Mouse (Mus musculus) adrenal gland, adult 2 months (tissue): ENCODE data around the gene Irgm2. TPM values are rescaled to one million over a fixed set of nuclear protein-coding genes. Genes with fewer than 3 reads are reported as not detected.
A peak's percentile ranks its signal among the peaks of the same experiment; 100 is the strongest.
"Not testable (repeated sequence)": the region's sequence is repeated elsewhere in the genome, so short reads cannot be mapped to it uniquely, and the experiment has no call there.

ENCODE experiments used
- DNase-seq: peaks from one replicate; pipeline ENCODE4 v3.0.0; 2021
- polyA plus RNA-seq: library from polyadenylated mRNA; depleted of rRNA; stranded (reverse); fragments of >200 nt; gene quantifications from 2 replicates; pipeline ENCODE4 v1.2.3, GENCODE M21; 2012
- total RNA-seq, 2 experiments: library from RNA; stranded (reverse); gene quantifications; 2 replicates each; pipeline ENCODE4 v1.2.3; 2021

The Irgm2 gene
- total and polyA plus RNA-seq, 3 experiments: 11.3 to 14.5 (median 12.6) TPM

DNA sequence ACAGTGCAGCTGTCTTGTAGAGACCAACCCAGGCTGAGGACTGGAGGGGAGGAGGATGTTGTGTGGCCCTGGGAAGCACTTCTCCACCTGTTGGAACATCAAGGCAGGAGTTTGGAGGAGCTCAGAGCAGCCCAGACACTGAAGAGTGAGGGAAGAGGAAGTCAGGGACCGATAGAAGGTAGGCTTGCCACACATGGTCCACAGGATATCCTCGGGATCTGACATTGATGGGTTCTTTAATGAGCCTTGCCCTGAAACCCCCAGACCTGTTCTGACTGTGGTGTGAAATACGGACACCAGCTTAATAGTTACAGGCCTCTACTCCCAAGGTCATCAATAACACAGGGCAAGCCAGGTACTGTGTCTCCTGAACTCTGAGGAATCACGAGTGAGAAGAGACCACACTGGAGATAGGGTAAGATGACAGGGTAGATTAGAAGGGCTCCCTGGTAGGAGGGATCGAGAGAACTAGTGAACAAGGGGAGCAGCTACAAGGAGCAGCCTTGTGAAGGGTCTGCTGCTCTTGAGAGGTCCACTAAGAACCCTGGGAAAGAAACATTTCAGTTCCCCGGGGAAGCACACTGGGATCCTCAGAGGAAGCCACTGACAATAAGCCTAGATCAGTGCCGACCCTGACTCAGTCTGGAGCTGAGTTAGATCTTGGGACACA lies 14.4 kb downstream of the Irgm2 start:
- no peak for DNase-seq

GRCm38 (mm10) chr11:58214391-58215048 lies 15.1 kb downstream of the Irgm2 start:
- DNase-seq: peak; percentile 94

- not testable (repeated sequence) for DNase-seq
These were observed 15.6 kb downstream of the Irgm2 start for GRCm38 (mm10) chr11:58215049-58215430.

GRCm38 (mm10) chr11:58215814-58216213 lies 16.4 kb downstream of the Irgm2 start:
- DNase-seq: no peak

- no peak for DNase-seq
These were observed 17.4 kb downstream of the Irgm2 start for GRCm38 (mm10) chr11:58216823-58217222.

GRCm38 (mm10) chr11:58223751-58224150 lies 24.3 kb downstream of the Irgm2 start:
- DNase-seq: no peak

DNA sequence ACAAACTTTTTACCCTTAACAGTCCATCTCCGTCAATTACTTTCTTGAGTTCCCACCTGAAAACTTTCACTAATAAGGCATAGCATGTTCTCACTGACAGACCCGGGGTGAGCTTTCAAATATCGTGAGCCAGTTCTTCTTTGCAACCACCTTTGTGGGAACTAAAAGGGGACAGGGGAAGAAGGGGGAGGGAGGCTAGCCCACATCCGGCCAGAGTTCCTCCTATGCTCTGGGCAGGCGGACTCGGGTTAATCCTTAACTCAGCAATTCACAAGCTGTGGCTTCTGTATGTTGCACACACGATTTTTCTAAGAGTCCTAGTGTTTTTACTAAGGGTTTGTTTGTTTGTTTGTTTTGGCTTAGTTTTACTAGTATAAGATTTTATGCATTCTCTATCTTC lies 24.9 kb downstream of the Irgm2 start:
- DNase-seq: peak; percentile 36

DNA sequence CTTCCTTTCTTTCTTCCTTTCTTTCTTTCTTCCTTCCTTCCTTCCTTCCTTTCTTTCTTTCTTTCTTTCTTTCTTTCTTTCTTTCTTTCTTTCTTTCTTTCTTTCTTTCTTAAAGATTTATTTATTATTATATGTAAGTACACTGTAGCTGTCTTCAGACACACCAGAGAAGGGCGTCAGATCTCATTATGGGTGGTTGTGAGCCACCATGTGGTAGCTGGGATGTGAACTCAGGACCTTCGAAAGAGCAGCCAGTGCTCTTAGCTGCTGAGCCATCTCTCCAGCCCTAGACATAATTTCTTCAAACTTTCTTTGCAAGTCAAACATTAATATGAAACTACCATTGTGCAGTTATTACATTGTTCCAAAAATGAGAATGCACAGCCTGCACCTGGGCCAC lies 25.5 kb downstream of the Irgm2 start:
- DNase-seq: not testable (repeated sequence)

DNA sequence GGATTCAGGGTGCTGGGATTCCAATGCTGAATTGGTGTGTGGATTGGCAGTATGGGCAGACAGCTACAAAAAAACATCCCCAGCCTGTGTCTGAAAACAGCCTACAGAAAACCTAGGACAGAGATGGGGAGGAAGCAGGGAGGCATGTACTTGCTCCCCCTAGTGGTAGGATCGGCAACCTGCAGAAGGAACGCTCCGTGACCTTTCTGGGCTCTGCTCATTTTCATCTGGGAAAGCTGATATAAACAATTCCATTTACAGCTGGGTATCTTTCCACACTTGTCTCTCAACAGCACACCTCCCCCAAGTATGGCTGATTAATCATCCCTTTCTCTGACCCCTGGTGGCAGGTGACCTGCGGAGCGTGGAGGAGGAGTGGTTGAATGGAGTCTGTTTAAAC lies 26.2 kb downstream of the Irgm2 start:
- peak; percentile 79 for DNase-seq

DNA sequence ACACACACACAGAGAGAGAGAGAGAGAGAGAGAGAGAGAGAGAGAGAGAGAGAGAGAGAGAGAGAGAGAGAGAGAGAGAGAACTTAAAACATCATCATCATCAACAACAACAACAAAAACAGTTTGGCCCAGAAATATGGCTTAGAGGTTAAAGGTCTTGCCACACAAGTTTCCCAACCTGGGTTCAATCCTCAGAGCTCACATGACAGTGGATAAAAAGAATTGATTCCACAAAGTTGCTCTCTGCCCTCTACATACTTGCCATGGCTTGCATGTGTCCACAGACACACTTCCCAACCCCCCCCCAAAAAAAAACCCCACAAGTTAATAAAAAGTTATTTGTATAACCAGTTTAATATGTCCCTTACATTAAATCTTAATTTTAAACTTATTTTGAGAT lies 27.0 kb downstream of the Irgm2 start:
- DNase-seq: no peak

- not testable (repeated sequence) for DNase-seq
These were observed 28.6 kb downstream of the Irgm2 start for GRCm38 (mm10) chr11:58228021-58228420.

- DNase-seq: no peak
These were observed 31.0 kb downstream of the Irgm2 start for GRCm38 (mm10) chr11:58230396-58230910.

GRCm38 (mm10) chr11:58231156-58231555 lies 31.7 kb downstream of the Irgm2 start:
- DNase-seq: no peak

DNA sequence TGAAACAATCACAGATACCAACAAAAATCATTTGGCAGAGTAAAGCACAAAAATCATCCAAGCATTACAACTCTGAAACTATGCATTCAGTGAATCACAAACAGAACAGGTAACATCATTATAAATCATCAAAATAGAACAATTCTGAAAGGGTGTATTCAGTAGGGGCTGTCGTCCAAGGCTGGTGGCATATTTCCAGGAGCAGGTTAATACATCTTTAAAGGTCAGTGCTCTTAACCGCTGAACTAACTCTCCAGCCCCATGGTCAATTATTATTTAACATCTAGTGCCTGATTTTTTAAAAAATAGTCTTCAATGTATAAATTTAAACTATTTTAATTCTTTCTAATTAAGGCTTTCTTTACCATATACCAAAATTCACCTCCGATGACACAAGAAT lies 35.1 kb downstream of the Irgm2 start:
- not testable (repeated sequence) for DNase-seq

GRCm38 (mm10) chr11:58235152-58235551 lies 35.7 kb downstream of the Irgm2 start:
- DNase-seq: peak; percentile 21

DNA sequence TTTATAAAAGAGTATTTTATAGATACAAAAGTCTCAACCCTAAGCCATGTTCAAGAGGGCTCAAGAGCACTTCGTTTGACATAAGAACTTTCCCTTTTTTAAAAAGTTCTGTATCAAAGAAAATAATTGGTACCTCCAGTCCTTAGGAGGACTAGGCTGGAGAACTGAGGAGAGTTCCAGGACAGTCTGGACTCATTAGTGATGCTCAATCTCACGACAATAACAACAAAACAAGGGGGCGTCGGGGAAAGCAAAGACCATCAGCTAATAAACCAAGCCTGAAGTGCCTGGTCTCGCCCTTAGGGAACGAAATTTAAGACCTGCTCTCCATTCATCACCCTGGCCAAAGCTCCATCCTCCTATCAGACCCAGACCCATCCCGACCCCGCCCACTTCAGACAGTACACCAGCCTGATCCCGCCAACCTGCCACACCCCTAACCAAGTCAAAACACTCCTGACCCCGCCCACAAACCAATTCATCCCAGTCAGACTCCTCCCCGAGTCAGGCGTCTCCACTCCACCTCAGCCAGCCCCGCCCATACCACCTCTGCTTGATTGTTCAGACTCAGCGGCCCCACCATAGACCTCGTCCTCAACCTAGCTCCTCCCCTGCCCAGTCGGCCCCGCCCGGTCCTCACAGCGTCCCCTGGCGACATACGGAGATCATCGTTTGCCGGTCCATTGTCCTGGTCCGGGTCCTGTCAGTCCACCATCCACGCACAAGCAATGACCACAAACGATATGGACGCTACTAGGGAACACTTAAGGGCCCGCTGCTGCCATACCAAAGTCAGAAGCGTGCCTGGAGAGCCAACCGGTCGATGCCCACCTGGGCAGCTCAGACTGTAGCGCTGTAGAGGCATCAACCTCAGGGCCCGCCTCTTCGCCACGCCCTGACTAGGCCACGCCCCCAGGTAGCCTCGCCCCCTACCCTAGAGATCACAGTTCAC lies 39.7 kb downstream of the Irgm2 start:
- peak; percentile 76 for DNase-seq

GRCm38 (mm10) chr11:58247294-58247693 lies 47.9 kb downstream of the Irgm2 start:
- no peak for DNase-seq

- no peak for DNase-seq
These were observed 50.0 kb downstream of the Irgm2 start for GRCm38 (mm10) chr11:58249203-58249981.

GRCm38 (mm10) chr11:58250550-58250949 lies 51.1 kb downstream of the Irgm2 start:
- no peak for DNase-seq

GRCm38 (mm10) chr11:58254411-58254810 lies 55.0 kb downstream of the Irgm2 start:
- no peak for DNase-seq

DNA sequence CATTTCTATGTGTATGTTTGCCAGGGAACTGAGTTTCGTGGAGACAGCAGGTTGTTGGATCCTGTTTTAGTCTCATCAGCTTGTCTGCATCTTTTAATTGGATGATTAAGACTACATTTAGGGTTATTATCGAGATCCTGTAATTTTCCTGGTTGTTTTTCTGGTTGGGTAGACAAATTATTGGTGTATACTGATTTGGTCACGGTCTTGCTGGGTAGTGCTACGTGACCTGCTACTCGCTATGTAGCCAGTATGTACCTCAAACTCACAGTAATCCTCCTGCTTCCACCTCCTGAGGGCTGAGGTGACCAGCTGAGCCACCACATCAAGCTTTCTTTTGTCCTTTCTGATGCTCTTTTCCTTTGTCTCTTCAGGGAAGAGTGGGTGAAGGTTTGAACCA lies 58.4 kb downstream of the Irgm2 start:
- no peak for DNase-seq

- DNase-seq: no peak
These were observed 60.7 kb downstream of the Irgm2 start for GRCm38 (mm10) chr11:58260156-58260555.
